Mouse (Mus musculus): Measurements from ENCODE around the gene Epb41. TPM values are rescaled to one million over a fixed set of nuclear protein-coding genes. Genes with fewer than 3 reads are reported as not detected.

Gene Epb41
- polyA plus RNA-seq, 1 experiment from 2014 or later: 68.1 TPM

DNA sequence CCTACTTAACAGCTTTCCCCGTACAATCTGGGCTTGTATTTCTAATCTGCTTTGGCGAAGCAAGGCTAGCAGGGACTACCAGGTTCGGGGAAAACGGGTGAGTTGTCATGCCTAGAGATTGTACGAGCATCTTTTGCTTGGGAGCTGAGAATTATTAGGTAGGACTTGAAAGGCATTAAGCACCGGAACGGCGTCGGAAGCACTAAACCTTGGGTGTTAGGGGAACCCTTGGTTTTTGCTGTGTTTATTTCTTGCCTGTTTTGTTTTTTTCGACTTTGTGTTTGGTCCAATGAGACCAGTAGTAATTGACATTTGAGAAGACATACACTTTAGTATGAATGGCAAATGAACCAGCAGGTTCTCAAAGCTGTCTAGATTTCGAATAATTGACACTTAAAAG, 200.6 kb downstream of the Epb41 start:
- peaks cover 4% of the 10 kb centered on the region; the same call in 1 of the 2 replicates for H3K27me3 ChIP-seq (ENCODE audit: control insufficient read depth, insufficient read depth, low read length)
- H3K36me3 ChIP-seq (ENCODE audit: control insufficient read depth, insufficient read depth, low read length): no peaks in the 10 kb centered on the region
- no peak for ATAC-seq (ENCODE audit: low read depth)
- WGBS: 3% methylated on average over 11 of the region's 11 CpGs
- H3K4me2 ChIP-seq (ENCODE audit: low read depth, low read length): peak overlapping the region; percentile 95
- peak overlapping the region; percentile 98 for H3K4me3 ChIP-seq (ENCODE audit: low read depth, low read length)
- peaks cover 31% of the 10 kb centered on the region for H3K4me1 ChIP-seq (ENCODE audit: control insufficient read depth, insufficient read depth, low read length)
- H3K9ac ChIP-seq (replicated peaks; ENCODE audit: low read depth, low read length): peak overlapping the region; percentile 100
- no peaks in the 10 kb centered on the region for H3K9me3 ChIP-seq (ENCODE audit: control insufficient read depth, low read length)
- peak overlapping the region; percentile 99 for H3K27ac ChIP-seq (ENCODE audit: low read depth, low read length)

DNA sequence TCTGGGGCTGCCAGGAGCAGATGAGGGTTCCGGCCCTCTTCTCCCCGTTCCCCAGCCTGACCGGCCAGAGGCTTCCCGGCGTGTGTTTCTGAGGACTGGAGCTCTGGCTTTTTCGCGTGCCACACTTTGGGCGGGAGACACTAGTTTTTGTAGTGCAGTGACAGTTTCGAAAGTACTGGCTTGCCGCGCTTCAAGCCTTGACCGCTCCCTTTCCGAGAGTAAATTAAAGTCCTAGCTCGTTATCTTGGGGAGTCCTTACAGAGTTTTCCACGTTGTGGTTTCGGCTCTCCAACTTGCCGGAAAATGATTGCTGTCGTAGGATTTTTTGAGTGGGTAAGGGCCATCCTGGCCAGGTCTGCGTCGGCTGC, 201.0 kb downstream of the Epb41 start:
- Histone ChIP-seq H3K36me3 (ENCODE audit: control insufficient read depth, insufficient read depth, low read length) (no peaks in the 10 kb centered on the region), H3K9me3 (ENCODE audit: control insufficient read depth, low read length) (no peaks in the 10 kb centered on the region), H3K27ac (ENCODE audit: low read depth, low read length) (peak overlapping the region; percentile 99), H3K9ac (replicated peaks; ENCODE audit: low read depth, low read length) (peak overlapping the region; percentile 100), H3K4me1 (ENCODE audit: control insufficient read depth, insufficient read depth, low read length) (peaks cover 31% of the 10 kb centered on the region), H3K4me2 (ENCODE audit: low read depth, low read length) (peak overlapping the region; percentile 95), H3K27me3 (ENCODE audit: control insufficient read depth, insufficient read depth, low read length) (peaks cover 4% of the 10 kb centered on the region; the same call in 1 of the 2 replicates), H3K4me3 (ENCODE audit: low read depth, low read length) (peak overlapping the region; percentile 98)
- ATAC-seq (ENCODE audit: low read depth): no peak
- WGBS: 0% methylated on average over 19 of the region's 20 CpGs

Small RNA genes within 50 kb of the gene (microRNA-seq; reads per million reads assigned to microRNA genes)
- not detected for gene Gm27445

Other genes starting within 250 kb of the Epb41 start
- gene Ptpru, start 237.0 kb downstream of the Epb41 start, polyA plus RNA-seq (2014; fragmentation: Nextera tagmentation; extraction: Ambion mirVana): 15.3 and 18.1 TPM in 2 replicates
- gene Mecr, start 231.9 kb downstream of the Epb41 start, polyA plus RNA-seq (2014; fragmentation: Nextera tagmentation; extraction: Ambion mirVana): 32.6 and 34.9 TPM in 2 replicates
- gene Srsf4, start 201.7 kb downstream of the Epb41 start, polyA plus RNA-seq (2014; fragmentation: Nextera tagmentation; extraction: Ambion mirVana): 88.5 and 102 TPM in 2 replicates
- gene Tmem200b, start 153.6 kb downstream of the Epb41 start, polyA plus RNA-seq (2014; fragmentation: Nextera tagmentation; extraction: Ambion mirVana): not detected in 2 replicates
- not detected in 2 replicates for gene Gm10300, start 624 bp downstream of the Epb41 start, polyA plus RNA-seq (2014; fragmentation: Nextera tagmentation; extraction: Ambion mirVana)
- 0.63 and 0.95 TPM in 2 replicates for gene Oprd1, start 69.2 kb upstream of the Epb41 start, polyA plus RNA-seq (2014; fragmentation: Nextera tagmentation; extraction: Ambion mirVana)
- 124 and 127 TPM in 2 replicates for gene Ythdf2, start 137.0 kb upstream of the Epb41 start, polyA plus RNA-seq (2014; fragmentation: Nextera tagmentation; extraction: Ambion mirVana)
- gene Gmeb1, start 186.3 kb upstream of the Epb41 start, polyA plus RNA-seq (2014; fragmentation: Nextera tagmentation; extraction: Ambion mirVana): 38.1 and 38.3 TPM in 2 replicates
- 39.8 and 40.2 TPM in 2 replicates for gene Taf12, start 199.1 kb upstream of the Epb41 start, polyA plus RNA-seq (2014; fragmentation: Nextera tagmentation; extraction: Ambion mirVana)
- gene Rab42, start 228.1 kb upstream of the Epb41 start, polyA plus RNA-seq (2014; fragmentation: Nextera tagmentation; extraction: Ambion mirVana): 1.4 and 3.0 TPM in 2 replicates

All from neural tube, embryonic 14.5 days (tissue).